Mouse (Mus musculus) spleen, adult 2 months (tissue): Measurements from ENCODE around the gene Defb20.

ENCODE experiments used
- CTCF ChIP-seq: fragments of 200-500 bp; IDR thresholded peaks from 2 replicates; pipeline ENCODE4 v1.5.1; 2011; ENCODE audit warnings: mild to moderate bottlenecking, inconsistent platforms; ENCODE audit not compliant: insufficient read depth, insufficient read length, insufficient replicate concordance; ENCODE audit errors: extremely low read depth
- POLR2A ChIP-seq: fragments of 200-500 bp; IDR thresholded peaks from 2 replicates; pipeline ENCODE4 v1.6.1; 2011; ENCODE audit warnings: low read depth, low read length, inconsistent platforms

- TF ChIP-seq POLR2A (no peak), CTCF (no peak)
Observed at GRCm38 (mm10) chr2:152487024-152487423, 10.2 kb downstream of the Defb20 start.
